Mouse (Mus musculus): Measurements from ENCODE around the gene Armc2.

Armc2 gene

GRCm38 (mm10) chr10:42018016-42018949 is at the start of gene Armc2:
Armc2 (minus strand) TSS chr10:42018442.
- DNase-seq: peak; percentile 61

GRCm38 (mm10) chr10:42064446-42064845 is 46.2 kb upstream of the Armc2 start:
- no peak for DNase-seq

GRCm38 (mm10) chr10:42059522-42059921 is 41.3 kb upstream of the Armc2 start:
- no peak for DNase-seq

GRCm38 (mm10) chr10:42057746-42058145 is 39.5 kb upstream of the Armc2 start:
- DNase-seq: no peak

- no peak for DNase-seq
Measured at GRCm38 (mm10) chr10:42057231-42057601, 39.0 kb upstream of the Armc2 start.

GRCm38 (mm10) chr10:42056486-42057230 is 38.4 kb upstream of the Armc2 start:
- no peak for DNase-seq

- DNase-seq: no peak
Measured at GRCm38 (mm10) chr10:42055224-42056165, 37.3 kb upstream of the Armc2 start.

GRCm38 (mm10) chr10:42051069-42051468 is 32.8 kb upstream of the Armc2 start:
- no peak for DNase-seq

GRCm38 (mm10) chr10:42048648-42049047 is 30.4 kb upstream of the Armc2 start:
- no peak for DNase-seq

GRCm38 (mm10) chr10:42044574-42044973 is 26.3 kb upstream of the Armc2 start:
- no peak for DNase-seq

- no peak for DNase-seq
Measured at GRCm38 (mm10) chr10:42043307-42043706, 25.1 kb upstream of the Armc2 start.

- DNase-seq: no peak
Measured at GRCm38 (mm10) chr10:42042881-42043280, 24.6 kb upstream of the Armc2 start.

- no peak for DNase-seq
Measured at GRCm38 (mm10) chr10:42042087-42042486, 23.8 kb upstream of the Armc2 start.

GRCm38 (mm10) chr10:42038571-42038970 is 20.3 kb upstream of the Armc2 start:
- peak; percentile 42 for DNase-seq

GRCm38 (mm10) chr10:42037301-42037870 is 19.1 kb upstream of the Armc2 start:
- DNase-seq: no peak

- DNase-seq: no peak
Measured at GRCm38 (mm10) chr10:42036846-42037245, 18.6 kb upstream of the Armc2 start.

GRCm38 (mm10) chr10:42033571-42033970 is 15.3 kb upstream of the Armc2 start:
- no peak for DNase-seq

GRCm38 (mm10) chr10:42031021-42031420 is 12.8 kb upstream of the Armc2 start:
- peak; percentile 94 for DNase-seq

- no peak for DNase-seq
Measured at GRCm38 (mm10) chr10:42029502-42029901, 11.3 kb upstream of the Armc2 start.

- DNase-seq: no peak
Measured at GRCm38 (mm10) chr10:42027337-42027736, 9.1 kb upstream of the Armc2 start.

- no peak for DNase-seq
Measured at GRCm38 (mm10) chr10:42024406-42024805, 6.2 kb upstream of the Armc2 start.

GRCm38 (mm10) chr10:42021536-42021935 is 3.3 kb upstream of the Armc2 start:
- no peak for DNase-seq

All from kidney, adult 11 months (tissue).